Mouse (Mus musculus): Measurements from ENCODE around the gene Rnf213. TPM values are rescaled to one million over a fixed set of nuclear protein-coding genes. Genes with fewer than 3 reads are reported as not detected.

Rnf213 gene
- polyA plus RNA-seq, 1 experiment, result 2.8 TPM

GRCm38 (mm10) chr11:119443442-119443841 lies 50.5 kb downstream of the Rnf213 start:
- no peak for DNase-seq (ENCODE audit: low read depth)
- TF ChIP-seq POLR2A (IDR thresholded peaks at IDR 0.05; ENCODE audit: borderline replicate concordance, extremely low read depth, insufficient read depth, insufficient read length, poor library complexity, severe bottlenecking), result no peak
- TF ChIP-seq CTCF (IDR thresholded peaks at IDR 0.05; ENCODE audit: borderline replicate concordance, extremely low read depth, insufficient read depth, insufficient read length), result no peak

- DNase-seq (ENCODE audit: low read depth), result no peak
- TF ChIP-seq CTCF (IDR thresholded peaks at IDR 0.05; ENCODE audit: borderline replicate concordance, extremely low read depth, insufficient read depth, insufficient read length) (no peak), POLR2A (IDR thresholded peaks at IDR 0.05; ENCODE audit: borderline replicate concordance, extremely low read depth, insufficient read depth, insufficient read length, poor library complexity, severe bottlenecking) (no peak)
These were observed 63.2 kb downstream of the Rnf213 start for GRCm38 (mm10) chr11:119456097-119456496.

- TF ChIP-seq CTCF (IDR thresholded peaks at IDR 0.05; ENCODE audit: borderline replicate concordance, extremely low read depth, insufficient read depth, insufficient read length) (no peak), POLR2A (IDR thresholded peaks at IDR 0.05; ENCODE audit: borderline replicate concordance, extremely low read depth, insufficient read depth, insufficient read length, poor library complexity, severe bottlenecking) (no peak)
- no peak for DNase-seq (ENCODE audit: low read depth)
These were observed 85.0 kb downstream of the Rnf213 start for GRCm38 (mm10) chr11:119477876-119478275.

- peak; percentile 99 for DNase-seq (ENCODE audit: low read depth)
- TF ChIP-seq CTCF (IDR thresholded peaks at IDR 0.05; ENCODE audit: borderline replicate concordance, extremely low read depth, insufficient read depth, insufficient read length), result peak; percentile 96
- TF ChIP-seq POLR2A (IDR thresholded peaks at IDR 0.05; ENCODE audit: borderline replicate concordance, extremely low read depth, insufficient read depth, insufficient read length, poor library complexity, severe bottlenecking), result peak; percentile 45; the same call in 1 of the 2 replicates
These were observed 98.2 kb downstream of the Rnf213 start, which contains the start of gene Endov for GRCm38 (mm10) chr11:119490861-119491689. Gene Endov (plus strand): TSS chr11:119491347.

- no peak for DNase-seq (ENCODE audit: low read depth)
- TF ChIP-seq POLR2A (IDR thresholded peaks at IDR 0.05; ENCODE audit: borderline replicate concordance, extremely low read depth, insufficient read depth, insufficient read length, poor library complexity, severe bottlenecking), result no peak
- no peak for TF ChIP-seq CTCF (IDR thresholded peaks at IDR 0.05; ENCODE audit: borderline replicate concordance, extremely low read depth, insufficient read depth, insufficient read length)
These were observed 98.8 kb downstream of the Rnf213 start for GRCm38 (mm10) chr11:119491690-119492087.

- DNase-seq (ENCODE audit: low read depth), result no peak
These were observed 99.9 kb downstream of the Rnf213 start for GRCm38 (mm10) chr11:119492830-119493229.

GRCm38 (mm10) chr11:119493516-119493915 lies 100.6 kb downstream of the Rnf213 start:
- no peak for TF ChIP-seq CTCF (IDR thresholded peaks at IDR 0.05; ENCODE audit: borderline replicate concordance, extremely low read depth, insufficient read depth, insufficient read length)
- TF ChIP-seq POLR2A (IDR thresholded peaks at IDR 0.05; ENCODE audit: borderline replicate concordance, extremely low read depth, insufficient read depth, insufficient read length, poor library complexity, severe bottlenecking), result no peak
- no peak for DNase-seq (ENCODE audit: low read depth)

More at GRCm38 (mm10) chr11:119492830-119493229, 99.9 kb downstream of the Rnf213 start:
- TF ChIP-seq CTCF (IDR thresholded peaks at IDR 0.05; ENCODE audit: borderline replicate concordance, extremely low read depth, insufficient read depth, insufficient read length) (no peak), POLR2A (IDR thresholded peaks at IDR 0.05; ENCODE audit: borderline replicate concordance, extremely low read depth, insufficient read depth, insufficient read length, poor library complexity, severe bottlenecking) (no peak)

- DNase-seq (ENCODE audit: low read depth), result no peak
These were observed 103.2 kb downstream of the Rnf213 start for GRCm38 (mm10) chr11:119496147-119496546.

GRCm38 (mm10) chr11:119497451-119497850 lies 104.6 kb downstream of the Rnf213 start:
- TF ChIP-seq CTCF (IDR thresholded peaks at IDR 0.05; ENCODE audit: borderline replicate concordance, extremely low read depth, insufficient read depth, insufficient read length) (no peak), POLR2A (IDR thresholded peaks at IDR 0.05; ENCODE audit: borderline replicate concordance, extremely low read depth, insufficient read depth, insufficient read length, poor library complexity, severe bottlenecking) (no peak)
- no peak for DNase-seq (ENCODE audit: low read depth)

More at GRCm38 (mm10) chr11:119496147-119496546, 103.2 kb downstream of the Rnf213 start:
- TF ChIP-seq POLR2A (IDR thresholded peaks at IDR 0.05; ENCODE audit: borderline replicate concordance, extremely low read depth, insufficient read depth, insufficient read length, poor library complexity, severe bottlenecking), result no peak
- no peak for TF ChIP-seq CTCF (IDR thresholded peaks at IDR 0.05; ENCODE audit: borderline replicate concordance, extremely low read depth, insufficient read depth, insufficient read length)

GRCm38 (mm10) chr11:119499297-119499696 lies 106.4 kb downstream of the Rnf213 start:
- no peak for DNase-seq (ENCODE audit: low read depth)
- TF ChIP-seq CTCF (IDR thresholded peaks at IDR 0.05; ENCODE audit: borderline replicate concordance, extremely low read depth, insufficient read depth, insufficient read length) (no peak), POLR2A (IDR thresholded peaks at IDR 0.05; ENCODE audit: borderline replicate concordance, extremely low read depth, insufficient read depth, insufficient read length, poor library complexity, severe bottlenecking) (no peak)

- TF ChIP-seq CTCF (IDR thresholded peaks at IDR 0.05; ENCODE audit: borderline replicate concordance, extremely low read depth, insufficient read depth, insufficient read length), result no peak
- no peak for TF ChIP-seq POLR2A (IDR thresholded peaks at IDR 0.05; ENCODE audit: borderline replicate concordance, extremely low read depth, insufficient read depth, insufficient read length, poor library complexity, severe bottlenecking)
- DNase-seq (ENCODE audit: low read depth), result no peak
These were observed 107.1 kb downstream of the Rnf213 start for GRCm38 (mm10) chr11:119500011-119500410.

GRCm38 (mm10) chr11:119503675-119504074 lies 110.8 kb downstream of the Rnf213 start:
- TF ChIP-seq CTCF (IDR thresholded peaks at IDR 0.05; ENCODE audit: borderline replicate concordance, extremely low read depth, insufficient read depth, insufficient read length), result peak; percentile 99
- TF ChIP-seq POLR2A (IDR thresholded peaks at IDR 0.05; ENCODE audit: borderline replicate concordance, extremely low read depth, insufficient read depth, insufficient read length, poor library complexity, severe bottlenecking), result no peak
- peak; percentile 75 for DNase-seq (ENCODE audit: low read depth)
